ENCODE assay signal across 20 mouse cellular contexts in genomic region chr6:124478874-124479572, GRCm38 (mm10). TPM values are rescaled to one million over a fixed set of nuclear protein-coding genes. Genes with fewer than 3 reads are reported as not detected.
DNase-seq lines count a peak whose midpoint lies in the region; ATAC-seq and TF ChIP-seq lines count a peak whose summit lies in the region.
"Had no signal": no experiment of that assay in that cellular context is flagged by ENCODE, and none has a peak within 500 bp of the region (broad histone marks: within the 10 kb centered on the region; RNA-seq: fewer than 3 reads in every experiment).

No protein-coding gene starts in this region.

- TF ChIP-seq EP300 in CH12.LX (IDR thresholded peaks at IDR 0.05; ENCODE audit: low read length), result no peak

- no peak for TF ChIP-seq RAD21 in CH12.LX (IDR thresholded peaks at IDR 0.05; ENCODE audit: low read depth, low read length)

- ATAC-seq in intestine, postnatal 0 days, result no peak
- ATAC-seq in midbrain, embryonic 14.5 days (ENCODE audit: low FRiP score, low TSS enrichment), result no peak
- ATAC-seq in hindbrain, embryonic 12.5 days (ENCODE audit: low FRiP score), result no peak
- no peak for ATAC-seq in midbrain, embryonic 11.5 days (ENCODE audit: low FRiP score)

- no peak for TF ChIP-seq POLR2A in CH12.LX (IDR thresholded peaks at IDR 0.05; ENCODE audit: low read depth, low read length)

- H3K27ac ChIP-seq in CH12.LX (ENCODE audit: insufficient read depth, low read depth), result peak overlapping the region; percentile 78
- H3K27ac ChIP-seq in ES-E14 (ENCODE audit: insufficient read depth, low read depth, low read length, poor library complexity, severe bottlenecking), result peak overlapping the region; percentile 83
- H3K27ac ChIP-seq in intestine, postnatal 0 days (ENCODE audit: low read depth, low read length), result no peak overlapping the region
- H3K27ac ChIP-seq in midbrain, embryonic 14.5 days (replicated peaks; ENCODE audit: low read depth, low read length), result no peak overlapping the region
- no peak overlapping the region for H3K27ac ChIP-seq in hindbrain, embryonic 12.5 days
- H3K27ac ChIP-seq in midbrain, embryonic 11.5 days (ENCODE audit: low read depth, low read length), result no peak overlapping the region
- H3K27ac ChIP-seq: hindbrain, embryonic 14.5 days; limb, embryonic 12.5 days; lung, embryonic 15.5 days; neural tube, embryonic 15.5 days had no signal

- dilution Hi-C loops in CH12.LX (cut with MboI; ENCODE audit: extremely low pct_ligation_motif_present, extremely low pct_unique_long_range_greater_than_20kb, low sequenced_read_pairs), result no loop called here

- H3K9ac ChIP-seq in CH12.LX (ENCODE audit: insufficient read depth, low read depth), result no peak overlapping the region; the same call in 1 of the 2 replicates
- peak overlapping the region; percentile 94 for H3K9ac ChIP-seq in ES-E14 (ENCODE audit: insufficient read depth, low read depth, low read length, poor library complexity, severe bottlenecking)
- H3K9ac ChIP-seq in intestine, postnatal 0 days (ENCODE audit: low read depth, low read length), result no peak overlapping the region
- no peak overlapping the region for H3K9ac ChIP-seq in midbrain, embryonic 14.5 days (replicated peaks; ENCODE audit: low read length)
- no peak overlapping the region for H3K9ac ChIP-seq in hindbrain, embryonic 12.5 days
- no peak overlapping the region for H3K9ac ChIP-seq in midbrain, embryonic 11.5 days (ENCODE audit: low read length)
- H3K9ac ChIP-seq: hindbrain, embryonic 14.5 days; limb, embryonic 12.5 days; lung, embryonic 15.5 days; neural tube, embryonic 15.5 days had no signal

- H3K27me3 ChIP-seq in CH12.LX (replicated peaks), result peaks cover 19% of the 10 kb centered on the region
- H3K27me3 ChIP-seq in intestine, postnatal 0 days (replicated peaks; ENCODE audit: control insufficient read depth, insufficient read depth, low read length), result no peaks in the 10 kb centered on the region
- H3K27me3 ChIP-seq in midbrain, embryonic 14.5 days (ENCODE audit: control insufficient read depth, insufficient read depth, low read length), result no peaks in the 10 kb centered on the region
- no peaks in the 10 kb centered on the region for H3K27me3 ChIP-seq in hindbrain, embryonic 12.5 days
- no peaks in the 10 kb centered on the region for H3K27me3 ChIP-seq in midbrain, embryonic 11.5 days (ENCODE audit: control insufficient read depth, insufficient read depth, low read length)
- H3K27me3 ChIP-seq: limb, embryonic 12.5 days; lung, embryonic 15.5 days; neural tube, embryonic 15.5 days had no signal

- no peak for TF ChIP-seq CTCF in CH12.LX (conservative IDR thresholded peaks at IDR 0.05 in 1 of 2, IDR thresholded peaks at IDR 0.05 in 1 of 2; ENCODE audit: low read depth in 2 of 2, low read length in 2 of 2)
- no peak for TF ChIP-seq CTCF in intestine, postnatal 0 days (IDR thresholded peaks at IDR 0.05; ENCODE audit: low read depth)

- 44% methylated on average over 3 of the region's 3 CpGs for WGBS in intestine, postnatal 0 days
- WGBS in midbrain, embryonic 14.5 days, result 89% methylated on average over 3 of the region's 3 CpGs
- 84% methylated on average over 3 of the region's 3 CpGs for WGBS in hindbrain, embryonic 12.5 days
- 87% methylated on average over 3 of the region's 3 CpGs for WGBS in midbrain, embryonic 11.5 days

- DNase-seq in CH12.LX (ENCODE audit: extremely low read depth) (no peak), ES-E14 (ENCODE audit: low read depth, low spot score) (no peak)
- DNase-seq in naive thymus-derived CD4-positive, alpha-beta T cell, adult 2 months (ENCODE audit: low read depth), result peak; percentile 8
- no peak for DNase-seq in midbrain, embryonic 14.5 days
- DNase-seq in midbrain, embryonic 11.5 days (ENCODE audit: low spot score, missing footprints), result no peak
- DNase-seq: adrenal gland, postnatal 25 days; B cell, adult 2 months; cerebellum, adult 2 months; gastrocnemius, postnatal 10 days; kidney, adult 2 months; kidney, postnatal 14 days; layer of hippocampus, adult 9-11 months; right cerebral cortex, postnatal 25 days; thymus, adult 18-20 months had no signal

- H3K4me2 ChIP-seq in CH12.LX (ENCODE audit: insufficient read depth, low read depth, poor library complexity, severe bottlenecking), result peak overlapping the region; percentile 57; the same call in 1 of the 2 replicates
- H3K4me2 ChIP-seq in intestine, postnatal 0 days (replicated peaks; ENCODE audit: low read depth), result peak overlapping the region; percentile 48; the same call in 1 of the 2 replicates
- no peak overlapping the region for H3K4me2 ChIP-seq in midbrain, embryonic 14.5 days (ENCODE audit: low read length)
- no peak overlapping the region for H3K4me2 ChIP-seq in hindbrain, embryonic 12.5 days (replicated peaks)
- H3K4me2 ChIP-seq in midbrain, embryonic 11.5 days, result no peak overlapping the region
- H3K4me2 ChIP-seq: hindbrain, embryonic 14.5 days; limb, embryonic 12.5 days; neural tube, embryonic 15.5 days had no signal

- H3K36me3 ChIP-seq in CH12.LX (replicated peaks in 1 of 2; ENCODE audit: control insufficient read depth in 1 of 2, insufficient read depth in 1 of 2, low read length in 1 of 2), result no peaks in the 10 kb centered on the region
- peaks cover 11% of the 10 kb centered on the region for H3K36me3 ChIP-seq in ES-E14 (ENCODE audit: control insufficient read depth, insufficient read depth, low read length, poor library complexity, severe bottlenecking)
- no peaks in the 10 kb centered on the region for H3K36me3 ChIP-seq in intestine, postnatal 0 days (ENCODE audit: control insufficient read depth, insufficient read depth)
- H3K36me3 ChIP-seq in midbrain, embryonic 14.5 days (ENCODE audit: control insufficient read depth, insufficient read depth, low read length), result no peaks in the 10 kb centered on the region
- H3K36me3 ChIP-seq in hindbrain, embryonic 12.5 days, result no peaks in the 10 kb centered on the region
- no peaks in the 10 kb centered on the region for H3K36me3 ChIP-seq in midbrain, embryonic 11.5 days (ENCODE audit: control insufficient read depth, insufficient read depth, low read length)
- H3K36me3 ChIP-seq: limb, embryonic 12.5 days; lung, embryonic 15.5 days; neural tube, embryonic 15.5 days had no signal

- no peak overlapping the region for H3K4me3 ChIP-seq in CH12.LX (replicated peaks in 1 of 3; ENCODE audit: low read depth in 2 of 3, low read length in 2 of 3, poor library complexity in 1 of 3)
- no peak overlapping the region for H3K4me3 ChIP-seq in ES-E14 (ENCODE audit: insufficient read depth in 1 of 2, low read depth in 1 of 2, low read length in 2 of 2, poor library complexity in 1 of 2, severe bottlenecking in 1 of 2)
- no peak overlapping the region for H3K4me3 ChIP-seq in intestine, postnatal 0 days (ENCODE audit: low read depth, low read length)
- H3K4me3 ChIP-seq in midbrain, embryonic 14.5 days (replicated peaks; ENCODE audit: low read depth, low read length), result no peak overlapping the region
- H3K4me3 ChIP-seq in hindbrain, embryonic 12.5 days, result no peak overlapping the region
- no peak overlapping the region for H3K4me3 ChIP-seq in midbrain, embryonic 11.5 days (ENCODE audit: low read depth, low read length)
- H3K4me3 ChIP-seq: limb, embryonic 12.5 days; lung, embryonic 15.5 days; neural tube, embryonic 15.5 days had no signal

- H3K9me3 ChIP-seq in CH12.LX (replicated peaks; ENCODE audit: low read length) (no peaks in the 10 kb centered on the region), ES-E14 (ENCODE audit: control insufficient read depth, insufficient read depth, low read depth, low read length) (no peaks in the 10 kb centered on the region)
- no peaks in the 10 kb centered on the region for H3K9me3 ChIP-seq in intestine, postnatal 0 days (ENCODE audit: control insufficient read depth)
- no peaks in the 10 kb centered on the region for H3K9me3 ChIP-seq in midbrain, embryonic 14.5 days (ENCODE audit: control insufficient read depth, low read length)
- no peaks in the 10 kb centered on the region for H3K9me3 ChIP-seq in hindbrain, embryonic 12.5 days (replicated peaks)
- no peaks in the 10 kb centered on the region for H3K9me3 ChIP-seq in midbrain, embryonic 11.5 days (ENCODE audit: control insufficient read depth, low read length)
- H3K9me3 ChIP-seq: limb, embryonic 12.5 days; lung, embryonic 15.5 days; neural tube, embryonic 15.5 days had no signal

- peaks cover 4% of the 10 kb centered on the region; the same call in 1 of the 2 replicates for H3K79me2 ChIP-seq in CH12.LX (replicated peaks; ENCODE audit: control insufficient read depth, extremely low read depth, insufficient read depth, poor library complexity, severe bottlenecking)

- peaks cover 16 to 42% of the 10 kb centered on the region in 2 experiments for H3K4me1 ChIP-seq in CH12.LX (ENCODE audit: control insufficient read depth in 1 of 2, insufficient read depth in 2 of 2)
- H3K4me1 ChIP-seq in ES-E14 (ENCODE audit: control insufficient read depth in 2 of 2, insufficient read depth in 2 of 2, low read length in 2 of 2, poor library complexity in 1 of 2), result peaks cover 0 to 23% of the 10 kb centered on the region in 2 experiments; a peak in 2 of 4 replicates
- peaks cover 6% of the 10 kb centered on the region for H3K4me1 ChIP-seq in intestine, postnatal 0 days (replicated peaks; ENCODE audit: control insufficient read depth, insufficient read depth, low read length)
- no peaks in the 10 kb centered on the region for H3K4me1 ChIP-seq in midbrain, embryonic 14.5 days (ENCODE audit: control insufficient read depth, insufficient read depth, low read length)
- H3K4me1 ChIP-seq in hindbrain, embryonic 12.5 days, result no peaks in the 10 kb centered on the region
- H3K4me1 ChIP-seq in midbrain, embryonic 11.5 days (ENCODE audit: control insufficient read depth, insufficient read depth, low read length), result no peaks in the 10 kb centered on the region
- H3K4me1 ChIP-seq: limb, embryonic 12.5 days; neural tube, embryonic 15.5 days had no signal

- in situ Hi-C loops in CH12.LX (cut with MboI; ENCODE audit: low pct_ligation_motif_present, low pct_unique_long_range_greater_than_20kb, low sequenced_read_pairs) (loop anchor here (10.0 kb wide), 1 partner anchor 66 kb away; the partner anchor contains the start of gene C1s1), ES-E14 (cut with MboI; ENCODE audit: low sequenced_read_pairs in 2 of 2, unreplicated experiment in 2 of 2) (no loop called here)

RNA-seq across cellular contexts. Expression of gene C1rl, which starts 13.9 kb away (rescaled TPM):
- total RNA-seq in CH12.LX (2012; rRNA removed), result 0.38 and 0.59 TPM in 2 replicates
- 1.0 and 1.2 TPM in 2 replicates for total RNA-seq in CH12.LX (2014; rRNA removed)
- polyA plus RNA-seq in CH12.LX (2012; ENCODE audit: insufficient read length, low read depth), result 2.1 and 2.4 TPM in 2 replicates
- total RNA-seq in ES-E14 (2012; rRNA removed), result 1.0 and 2.2 TPM in 2 replicates
- polyA plus RNA-seq in intestine, postnatal 0 days (2015; fragmentation: Nextera tagmentation; extraction: Ambion mirVana), result 1.9 TPM in 2 replicates
- polyA plus RNA-seq in midbrain, embryonic 14.5 days (2014; fragmentation: Nextera tagmentation; extraction: Ambion mirVana), result 0.09 and 0.27 TPM in 2 replicates
- polyA plus RNA-seq in hindbrain, embryonic 12.5 days (2016; fragmentation: Nextera tagmentation; extraction: Ambion mirVana), result 0.20 and 0.25 TPM in 2 replicates
- polyA plus RNA-seq in midbrain, embryonic 11.5 days (2014; fragmentation: Nextera tagmentation; extraction: Ambion mirVana), result 0.23 and 0.28 TPM in 2 replicates

RNA-seq across cellular contexts. Expression of gene Clstn3, which starts 14.4 kb away (rescaled TPM):
- total RNA-seq in CH12.LX (2012; rRNA removed), result 17.2 and 17.7 TPM in 2 replicates
- total RNA-seq in CH12.LX (2014; rRNA removed), result 20.4 and 21.4 TPM in 2 replicates
- polyA plus RNA-seq in CH12.LX (2012; ENCODE audit: insufficient read length, low read depth), result 126 and 130 TPM in 2 replicates
- total RNA-seq in ES-E14 (2012; rRNA removed), result 37.0 and 79.2 TPM in 2 replicates
- polyA plus RNA-seq in intestine, postnatal 0 days (2015; fragmentation: Nextera tagmentation; extraction: Ambion mirVana), result 2.7 and 3.4 TPM in 2 replicates
- 78.0 and 105 TPM in 2 replicates for polyA plus RNA-seq in midbrain, embryonic 14.5 days (2014; fragmentation: Nextera tagmentation; extraction: Ambion mirVana)
- 36.9 and 40.5 TPM in 2 replicates for polyA plus RNA-seq in hindbrain, embryonic 12.5 days (2016; fragmentation: Nextera tagmentation; extraction: Ambion mirVana)
- 10.3 and 10.5 TPM in 2 replicates for polyA plus RNA-seq in midbrain, embryonic 11.5 days (2014; fragmentation: Nextera tagmentation; extraction: Ambion mirVana)

RNA-seq across cellular contexts. Expression of gene C1ra, which starts 33.2 kb away (rescaled TPM):
- total RNA-seq in CH12.LX (2012; rRNA removed) (8.4 and 9.9 TPM in 2 replicates), CH12.LX (2014; rRNA removed) (19.8 and 20.1 TPM in 2 replicates), ES-E14 (2012; rRNA removed) (0.26 and 0.31 TPM in 2 replicates)
- polyA plus RNA-seq in CH12.LX (2012; ENCODE audit: insufficient read length, low read depth), result 21.9 TPM in 2 replicates
- polyA plus RNA-seq in intestine, postnatal 0 days (2015; fragmentation: Nextera tagmentation; extraction: Ambion mirVana), result 6.9 and 7.5 TPM in 2 replicates
- polyA plus RNA-seq in midbrain, embryonic 14.5 days (2014; fragmentation: Nextera tagmentation; extraction: Ambion mirVana), result 0.12 TPM in 1 of 2 replicates, not detected in the other
- 0.14 and 0.49 TPM in 2 replicates for polyA plus RNA-seq in hindbrain, embryonic 12.5 days (2016; fragmentation: Nextera tagmentation; extraction: Ambion mirVana)
- polyA plus RNA-seq in midbrain, embryonic 11.5 days (2014; fragmentation: Nextera tagmentation; extraction: Ambion mirVana), result 0.14 TPM in 1 of 2 replicates, not detected in the other

Comparison
In these comparisons a context has a peak if more than half of its experiments do, and no peak if none do; other contexts are left out.
1. H3K27ac ChIP-seq: peak in CH12.LX (single experiment) and ES-E14 (single experiment); none in intestine, postnatal 0 days (single experiment), midbrain, embryonic 14.5 days (single experiment), hindbrain, embryonic 12.5 days (single experiment) and midbrain, embryonic 11.5 days (single experiment).
2. H3K4me2 ChIP-seq: peak in CH12.LX (single experiment) and intestine, postnatal 0 days (single experiment); none in midbrain, embryonic 14.5 days (single experiment), hindbrain, embryonic 12.5 days (single experiment) and midbrain, embryonic 11.5 days (single experiment).